Mouse (Mus musculus) urinary bladder, adult 2 months (tissue): ENCODE results near the gene 6430548M08Rik. TPM values are rescaled to one million over a fixed set of nuclear protein-coding genes. Genes with fewer than 3 reads are reported as not detected.

Source experiments
- DNase-seq: peaks from one replicate; pipeline ENCODE4 v3.0.0; 2022; ENCODE audit warnings: low spot score
- polyA plus RNA-seq: library from polyadenylated mRNA; depleted of rRNA; stranded (reverse); fragments of >200 nt; gene quantifications from 2 replicates; pipeline ENCODE4 v1.2.3, GENCODE M21; 2012

6430548M08Rik gene
- polyA plus RNA-seq, 1 experiment = 5.3 TPM

DNA sequence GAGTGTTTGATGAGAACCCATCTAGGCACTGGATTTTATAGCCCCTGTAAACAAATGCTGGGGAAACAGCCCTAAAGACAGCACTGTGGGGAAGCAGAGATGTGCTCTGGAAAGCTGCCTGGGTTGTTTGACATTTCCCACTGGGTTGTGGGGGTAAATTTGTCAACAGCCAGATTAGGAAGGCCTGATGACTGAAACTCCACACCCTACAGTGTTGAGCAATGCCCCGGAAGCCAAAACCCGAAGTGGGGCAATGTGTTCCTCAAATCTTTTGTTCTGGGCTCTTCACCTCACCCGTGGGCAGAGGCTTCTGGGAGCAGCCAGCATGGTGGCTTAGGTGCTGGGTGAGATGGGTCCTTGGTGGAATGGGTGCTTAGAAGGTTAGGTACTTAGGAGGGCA is 4.8 kb upstream of the 6430548M08Rik start:
- DNase-seq = no peak

DNA sequence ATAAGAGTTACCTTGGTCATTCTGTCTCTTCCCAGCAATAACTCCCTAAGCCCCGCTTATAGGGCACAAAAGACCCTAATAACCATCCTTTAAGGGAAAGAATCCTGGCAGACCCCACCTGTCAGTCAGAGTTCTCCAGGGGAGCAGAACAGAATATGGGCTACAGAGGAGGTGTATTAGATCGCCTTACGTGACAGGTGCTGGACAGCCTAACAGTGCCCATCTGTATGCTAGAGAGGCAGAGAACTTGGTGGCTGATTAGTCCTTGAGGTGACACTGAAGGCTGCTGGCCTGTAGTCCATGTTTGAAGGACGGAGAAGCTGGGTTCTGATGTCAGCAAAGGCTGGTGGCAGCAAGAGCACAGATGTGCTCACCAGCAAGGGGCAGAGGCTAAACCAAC is 3.0 kb upstream of the 6430548M08Rik start:
- no peak for DNase-seq

DNA sequence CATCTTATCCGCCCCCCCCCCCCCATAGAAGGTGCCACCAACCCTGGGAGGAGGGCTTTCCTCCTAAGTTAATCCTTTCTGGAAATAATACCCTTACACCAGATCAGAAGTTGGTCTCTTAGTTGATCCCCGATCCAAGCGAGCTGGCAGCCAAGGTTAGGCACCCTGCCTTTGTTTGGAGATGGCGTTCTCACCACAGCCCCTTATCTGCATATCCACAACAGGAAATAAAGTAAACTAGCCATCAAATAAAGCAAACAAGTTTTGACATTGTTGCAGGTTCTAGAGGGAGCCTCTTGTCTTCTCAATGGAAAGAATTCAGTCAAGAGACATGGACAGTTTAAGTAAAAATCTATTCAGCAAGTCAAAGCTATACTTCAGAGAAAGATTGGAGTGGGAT is 2.6 kb upstream of the 6430548M08Rik start:
- DNase-seq = no peak

DNA sequence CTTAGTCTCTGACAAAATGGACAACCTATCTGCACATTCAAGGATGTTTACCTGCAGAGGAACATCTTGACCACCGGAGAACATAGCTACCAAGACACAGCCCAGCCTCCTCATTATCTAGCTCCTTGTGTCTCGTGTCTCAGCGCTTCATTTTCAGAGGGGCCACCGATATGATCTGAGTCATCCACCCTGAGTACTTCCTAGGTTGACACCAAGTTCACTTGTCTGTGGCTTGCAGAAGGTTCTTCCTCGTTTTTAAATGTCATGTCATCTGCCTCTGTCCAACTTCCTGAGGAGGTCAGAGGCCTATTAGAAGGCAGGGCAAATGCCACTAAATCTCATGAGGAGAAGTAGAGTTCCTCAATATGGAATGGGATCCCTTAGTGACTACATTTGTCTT is 1.4 kb upstream of the 6430548M08Rik start:
- DNase-seq = no peak

DNA sequence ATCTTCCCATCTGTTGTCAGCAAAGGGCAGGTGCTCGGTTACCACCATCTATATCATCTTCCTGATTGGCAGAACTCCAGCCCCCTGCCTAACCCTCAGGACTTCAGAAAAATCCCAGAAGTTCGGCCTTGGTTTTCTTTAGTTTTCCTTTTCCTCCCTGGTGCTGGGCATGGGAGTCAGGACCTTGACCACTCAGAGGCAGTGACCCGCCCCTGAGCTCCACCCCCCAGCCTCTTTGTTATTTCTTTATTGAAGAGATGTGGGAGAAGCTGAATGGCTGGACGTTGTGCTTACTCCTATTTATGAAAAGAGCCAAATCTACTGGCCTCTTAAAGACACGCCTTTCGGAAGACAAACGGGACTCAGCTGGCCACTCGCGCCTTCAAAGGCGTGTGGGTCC is 646 bp upstream of the 6430548M08Rik start:
- no peak for DNase-seq

DNA sequence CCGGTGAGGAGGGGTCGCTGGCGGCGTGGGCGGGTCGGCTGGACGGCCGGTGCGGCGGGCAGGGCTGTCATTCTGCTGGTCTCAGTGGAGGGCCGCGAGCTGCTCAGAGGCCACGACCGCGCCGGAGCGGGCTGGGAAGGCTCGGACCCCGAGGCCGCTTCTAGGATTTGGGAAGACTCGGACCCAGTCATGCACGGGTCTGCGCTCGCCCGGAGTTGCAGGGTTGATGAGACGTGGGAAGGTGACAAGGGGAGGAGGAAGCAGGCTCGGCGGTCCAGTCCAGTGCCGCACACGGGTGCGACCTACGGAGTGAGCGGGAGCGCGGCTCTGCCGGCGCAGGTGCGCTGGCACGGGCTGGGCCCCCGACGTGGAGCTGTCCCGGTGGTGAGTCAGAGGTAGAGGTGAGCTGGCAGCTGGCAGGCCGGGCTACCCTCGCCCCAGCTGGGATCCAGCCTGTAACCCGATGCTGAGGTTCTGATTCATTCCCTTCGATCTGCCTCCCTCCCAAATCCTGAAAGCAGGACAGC is 426 bp downstream of the 6430548M08Rik start:
- DNase-seq = peak; percentile 38

DNA sequence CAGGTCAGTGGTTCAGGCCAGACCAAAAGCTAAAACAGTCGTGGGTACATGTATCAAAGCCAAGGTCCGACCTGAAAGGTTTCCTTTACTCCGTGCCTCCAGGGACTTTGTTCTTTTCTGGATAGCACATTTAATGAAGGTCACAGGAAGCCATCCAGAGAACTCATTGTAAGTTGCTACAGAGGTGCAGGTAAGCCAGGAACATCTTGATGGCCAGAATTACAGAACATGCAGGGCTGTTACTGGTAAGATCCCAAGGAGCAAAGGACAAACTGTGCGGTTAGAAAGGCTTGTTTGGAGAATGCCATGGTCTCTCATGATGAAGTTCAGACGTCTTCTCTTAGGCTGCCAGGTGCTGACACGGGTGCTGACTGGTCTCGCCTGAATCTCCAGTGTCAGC is 2.6 kb downstream of the 6430548M08Rik start:
- no peak for DNase-seq

DNA sequence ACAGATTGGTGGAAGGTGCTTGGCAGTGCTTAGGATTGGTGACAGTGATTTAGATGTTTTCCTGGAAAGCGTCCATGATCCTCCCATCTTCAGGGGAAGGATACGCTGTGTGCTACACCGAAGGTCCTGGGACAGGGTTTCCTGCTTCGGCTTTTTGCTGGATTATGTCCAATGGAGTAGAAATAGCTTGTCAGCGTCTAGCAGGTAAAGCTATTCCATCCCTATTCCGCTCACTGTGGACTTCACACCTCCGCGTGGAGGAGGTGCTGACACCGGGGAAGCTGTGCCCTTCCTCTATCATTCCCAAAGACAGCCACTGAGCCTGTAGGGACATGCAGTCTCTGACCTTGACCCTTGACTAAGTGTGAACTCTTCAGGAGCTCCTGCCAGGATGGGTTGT is 4.2 kb downstream of the 6430548M08Rik start:
- DNase-seq = no peak

DNA sequence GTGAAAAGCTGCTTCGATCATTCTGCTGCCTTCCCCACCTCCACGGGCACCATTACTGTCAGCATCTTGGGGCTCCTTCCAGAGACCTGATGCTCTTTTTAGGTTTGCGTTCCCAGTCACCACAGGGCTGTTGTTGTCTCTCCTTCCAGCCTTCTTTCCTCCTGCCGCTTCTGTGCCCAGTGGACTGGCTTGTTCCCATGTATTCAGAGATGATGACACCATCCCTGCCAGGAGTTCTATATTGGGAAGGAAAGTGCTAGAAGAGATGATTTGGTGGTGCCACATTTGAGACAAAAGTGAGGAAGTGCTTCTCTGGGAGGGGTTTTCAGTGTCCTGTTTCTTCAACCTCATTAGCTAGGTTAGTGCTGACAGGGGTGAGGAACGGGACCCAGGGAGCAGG is 4.9 kb downstream of the 6430548M08Rik start:
- DNase-seq = no peak

DNA sequence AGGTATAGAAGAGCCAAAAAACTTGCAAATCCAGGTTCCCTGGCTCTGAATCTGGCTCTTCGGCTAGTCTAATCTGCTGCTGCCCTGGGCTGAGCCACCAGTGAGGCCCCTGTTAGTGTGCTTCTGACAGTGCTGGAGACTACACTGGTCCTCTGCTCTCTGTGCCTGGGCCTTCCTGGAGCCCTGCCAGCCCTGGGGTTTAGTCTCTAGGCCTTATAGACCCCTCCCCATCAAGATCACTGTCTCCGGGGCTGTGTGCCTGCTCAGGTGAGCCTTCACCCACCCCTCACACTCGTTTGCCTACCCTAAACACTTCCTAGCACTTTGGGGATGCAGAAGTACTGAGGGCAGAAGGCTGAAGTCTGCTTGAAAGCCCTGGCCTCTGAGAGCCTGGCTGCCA is 5.5 kb downstream of the 6430548M08Rik start:
- DNase-seq = no peak

DNA sequence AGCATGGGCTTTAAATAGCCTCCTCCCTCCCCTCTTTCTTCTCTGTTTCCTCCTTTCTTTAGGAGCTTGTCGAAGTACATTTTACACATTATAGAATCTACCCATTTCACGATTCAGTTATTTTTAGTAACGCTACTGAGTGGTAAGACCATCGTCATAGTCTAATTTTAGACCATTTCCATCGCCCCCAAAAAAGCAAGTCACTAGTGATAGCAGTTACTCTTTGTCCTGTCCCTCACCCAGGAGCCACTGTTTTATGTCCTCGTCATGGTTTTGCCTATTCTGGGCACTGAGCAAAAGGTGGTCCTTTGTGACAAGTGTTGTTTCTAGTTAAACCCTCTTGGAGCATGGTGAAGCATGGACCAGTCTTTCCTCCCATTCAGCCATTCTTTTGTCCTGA is 6.0 kb downstream of the 6430548M08Rik start:
- no peak for DNase-seq

DNA sequence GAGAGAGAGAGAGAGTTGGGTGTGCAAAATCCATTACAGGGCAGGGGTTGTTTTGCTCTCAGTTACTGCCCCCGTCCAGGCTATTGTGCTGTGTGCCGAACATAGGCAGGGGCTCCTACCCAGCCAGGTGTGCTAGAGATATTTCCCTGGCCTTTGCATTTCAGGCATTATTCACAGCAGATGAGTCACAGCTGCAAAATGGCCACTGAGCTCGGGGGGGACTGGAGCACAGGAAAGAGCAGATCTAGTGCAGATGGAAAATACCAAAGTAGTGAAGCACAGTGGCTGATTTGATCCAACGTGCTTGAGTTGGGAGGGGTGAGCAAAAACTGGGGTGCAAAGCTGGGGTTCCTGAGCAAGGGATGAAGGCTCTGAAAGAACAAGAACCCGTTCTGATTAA is 7.0 kb downstream of the 6430548M08Rik start:
- no peak for DNase-seq

DNA sequence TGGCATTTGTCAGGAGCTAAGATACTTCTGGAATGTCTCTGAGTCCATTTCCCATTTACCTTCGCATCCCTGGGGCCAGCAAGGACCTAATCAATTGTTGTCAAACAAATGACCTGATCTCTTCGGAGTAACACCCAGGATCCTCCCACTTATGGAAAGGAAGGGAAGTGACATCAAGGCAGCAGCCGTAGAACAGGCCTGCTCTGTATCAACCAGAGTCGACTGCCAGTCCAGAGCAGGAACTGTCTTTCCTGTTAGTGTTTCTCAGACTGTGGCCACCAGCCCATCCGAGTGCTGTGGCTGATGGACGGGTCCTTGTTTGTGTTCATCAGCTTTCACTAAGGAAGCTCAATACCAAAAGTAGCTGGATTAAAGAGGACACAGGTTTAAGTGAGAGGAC is 10.3 kb downstream of the 6430548M08Rik start:
- no peak for DNase-seq

DNA sequence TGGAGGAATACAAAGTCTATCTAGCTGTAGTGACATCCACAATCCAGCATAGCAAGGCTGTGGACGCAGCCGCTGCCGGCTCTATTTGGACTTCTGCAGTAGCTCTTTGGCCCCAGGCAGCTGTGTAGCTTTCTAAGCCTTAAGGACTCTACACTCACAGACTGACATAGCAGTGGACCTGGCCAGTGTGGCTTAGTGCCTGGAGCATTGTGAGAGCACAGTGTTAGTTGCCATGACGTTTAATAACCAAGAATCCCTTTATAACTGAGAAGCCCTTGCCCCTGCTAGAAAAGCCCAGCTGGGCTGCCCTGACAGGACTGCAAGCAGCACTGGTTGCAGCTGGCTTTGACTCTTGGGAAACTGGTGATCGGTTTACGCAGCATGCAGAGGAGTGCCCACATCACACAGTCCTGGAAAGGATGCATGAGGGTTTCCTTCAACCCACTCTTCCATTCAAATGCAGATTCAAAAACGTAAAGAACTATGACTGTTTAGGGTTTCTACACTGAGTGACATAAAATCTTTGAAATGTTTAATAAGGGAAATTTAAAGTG is 11.0 kb downstream of the 6430548M08Rik start:
- no peak for DNase-seq

DNA sequence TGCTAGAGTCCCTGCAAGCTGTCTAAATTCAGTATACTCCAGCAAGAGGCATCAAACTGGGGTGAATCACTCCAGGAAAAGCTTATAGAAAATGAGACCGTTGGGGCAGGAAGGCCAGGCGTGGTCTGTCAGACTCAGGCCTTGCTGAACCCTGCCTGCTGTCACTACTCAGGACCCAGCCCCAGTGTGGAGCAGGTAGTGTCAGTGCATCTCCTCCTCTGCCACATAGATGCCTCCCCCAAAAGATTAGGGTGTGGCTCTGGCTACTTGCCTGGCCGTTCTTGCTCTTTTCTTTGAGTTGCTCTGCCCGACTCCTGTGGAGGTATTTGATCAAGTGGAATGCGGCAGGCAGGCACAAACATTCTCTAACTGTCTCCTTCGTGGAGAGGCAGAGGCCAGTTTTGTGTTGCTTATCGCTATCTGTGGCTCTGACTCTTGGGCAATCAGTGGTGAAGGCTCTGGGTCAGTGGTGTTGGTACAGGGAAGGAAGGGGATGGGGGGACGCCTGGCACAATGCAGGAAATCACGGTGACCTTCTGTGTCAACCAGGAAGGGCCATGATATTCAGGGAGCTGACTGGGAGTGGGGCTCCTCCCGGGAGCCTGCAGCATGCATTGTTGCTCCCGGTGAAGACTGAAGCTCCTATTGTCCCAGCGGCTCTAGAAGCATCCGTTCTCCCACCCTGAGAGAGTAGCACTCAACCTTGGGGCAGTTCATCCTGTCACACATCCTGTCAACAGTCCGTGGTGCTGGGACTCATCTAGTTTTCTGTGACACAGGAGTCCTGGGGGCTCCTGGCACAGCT is 12.6 kb downstream of the 6430548M08Rik start:
- DNase-seq = no peak

DNA sequence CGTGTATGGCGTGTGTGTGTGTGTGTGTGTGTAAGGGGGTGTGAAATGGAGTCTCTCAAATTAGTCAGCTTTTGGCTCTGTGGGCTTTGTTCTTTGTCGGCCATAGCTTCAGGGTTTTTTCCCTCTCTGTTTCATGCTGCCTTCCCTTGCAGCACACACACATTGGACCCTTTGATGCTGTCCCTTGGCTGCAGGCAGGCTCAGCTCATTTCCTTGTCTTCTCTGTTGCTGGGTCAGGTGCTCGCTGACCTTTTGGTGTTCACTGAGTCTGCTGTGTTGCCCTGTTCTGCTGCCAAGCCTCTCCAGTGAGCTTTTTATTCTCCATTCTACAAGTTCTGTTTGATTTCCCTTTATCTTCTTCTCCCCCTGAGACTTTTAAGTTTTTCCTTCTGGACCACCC is 15.6 kb downstream of the 6430548M08Rik start:
- DNase-seq = no peak

DNA sequence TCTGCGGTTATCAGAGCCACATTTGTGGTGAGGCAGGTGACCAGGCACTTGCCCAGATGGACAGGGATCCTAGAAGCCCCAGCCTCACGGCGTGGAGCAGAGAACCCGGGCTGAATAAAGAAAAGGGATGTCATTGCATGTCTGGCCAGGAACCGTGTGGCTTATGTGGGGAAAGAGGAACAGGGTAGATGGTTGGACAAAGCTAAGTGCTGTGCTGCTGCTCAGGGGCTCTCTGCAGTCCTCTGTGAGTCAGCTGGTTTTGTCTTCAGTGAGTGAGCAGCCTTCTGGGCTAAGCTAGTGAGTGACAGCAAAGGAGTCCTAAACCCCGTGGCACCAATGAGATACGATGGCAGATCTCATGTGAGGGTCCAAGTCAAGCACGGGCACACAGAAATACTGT is 17.2 kb downstream of the 6430548M08Rik start:
- no peak for DNase-seq

DNA sequence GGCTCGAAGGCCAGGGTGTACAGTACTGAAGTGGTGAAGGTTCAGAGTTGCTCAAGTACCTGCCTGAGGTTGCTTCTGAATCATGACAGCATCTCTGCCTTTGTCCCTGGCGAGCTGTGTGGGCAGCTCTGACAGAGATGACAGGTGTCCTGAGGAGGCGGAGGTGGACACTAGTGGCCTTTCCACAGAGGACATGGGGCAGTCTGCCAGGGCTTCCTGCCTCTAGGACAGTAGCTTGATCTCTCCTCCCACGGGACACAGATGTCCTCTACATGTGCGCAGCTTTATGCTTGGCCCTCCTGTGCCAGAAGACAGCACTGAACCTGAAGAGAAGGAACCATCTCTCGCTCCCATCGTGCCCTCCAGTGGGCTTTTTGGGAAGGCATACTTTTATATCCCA is 19.2 kb downstream of the 6430548M08Rik start:
- no peak for DNase-seq

DNA sequence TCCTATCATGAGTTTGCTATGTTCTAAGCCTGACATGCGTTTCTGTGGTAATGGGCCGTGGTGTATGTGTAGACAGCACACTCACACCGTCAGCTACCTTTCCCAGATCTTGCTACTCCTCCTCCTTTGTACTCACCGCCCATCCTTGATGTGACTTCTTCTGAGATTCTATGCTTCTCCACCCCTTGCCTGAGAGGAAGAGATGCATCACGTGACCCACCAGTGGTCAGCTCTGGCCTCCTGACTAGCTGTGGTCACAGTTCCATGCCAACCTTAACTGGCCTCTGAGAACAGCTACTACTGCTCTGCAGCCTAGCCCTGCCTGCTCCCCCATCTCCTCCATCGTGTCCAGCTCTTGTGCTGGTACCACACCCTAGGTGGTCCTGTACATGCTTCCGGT is 21.7 kb downstream of the 6430548M08Rik start:
- DNase-seq = no peak

DNA sequence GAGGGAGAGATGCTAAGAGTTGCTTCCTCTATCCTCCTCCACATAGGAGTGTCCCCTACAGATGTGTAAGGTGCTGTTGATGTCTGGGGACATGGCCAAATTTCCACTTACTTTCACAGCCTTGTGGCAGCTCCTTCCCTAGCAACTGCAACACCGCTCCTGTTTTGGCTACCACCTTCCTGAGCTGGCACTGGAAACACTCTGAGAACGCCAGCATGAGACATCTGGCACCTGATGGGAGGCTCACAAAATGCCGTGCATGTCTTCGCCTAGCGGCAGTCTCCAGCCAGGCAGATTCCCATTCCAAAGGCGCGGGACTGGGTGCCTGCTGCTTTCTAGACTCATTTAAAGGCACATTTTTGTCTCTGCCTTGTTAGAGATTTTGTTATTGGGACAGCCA is 22.7 kb downstream of the 6430548M08Rik start:
- DNase-seq = no peak

DNA sequence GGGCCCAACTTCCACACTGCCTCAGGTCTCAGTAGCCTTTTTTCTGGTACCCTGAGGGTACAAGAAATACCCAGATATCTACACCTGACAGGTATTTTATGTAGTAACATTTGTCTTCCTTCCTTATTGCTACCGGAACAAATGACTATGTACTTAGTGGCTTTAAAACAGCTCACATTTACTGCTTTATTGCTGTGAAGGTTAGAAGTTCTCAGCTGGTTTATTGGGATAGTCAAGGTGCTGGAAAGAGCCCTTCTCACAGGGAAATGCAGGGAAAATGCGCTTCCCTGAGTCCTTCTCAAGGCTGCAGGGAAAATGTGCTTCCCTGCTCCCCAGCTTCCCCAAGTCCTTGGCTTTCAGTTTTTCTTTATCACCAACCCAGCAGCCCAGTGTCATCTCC is 25.0 kb downstream of the 6430548M08Rik start:
- DNase-seq = no peak

DNA sequence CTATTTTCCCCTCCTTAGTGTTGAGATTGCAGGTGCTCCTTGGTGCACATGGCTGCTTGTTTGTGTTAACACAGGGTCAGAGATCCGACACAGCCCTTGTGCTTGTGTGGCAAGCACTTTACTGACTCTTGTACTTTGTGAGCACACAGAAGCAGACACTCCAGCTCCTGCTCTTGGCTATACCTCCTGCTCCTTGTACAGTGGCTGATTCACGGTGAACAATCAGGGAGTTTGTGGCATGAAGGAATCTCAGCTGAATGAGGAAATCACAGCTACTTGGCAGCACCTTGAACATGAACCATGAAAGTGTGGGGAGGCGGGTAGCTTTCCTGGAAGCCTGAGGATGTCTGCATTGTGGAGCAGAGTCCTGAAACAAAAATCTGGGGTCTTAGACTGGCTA is 26.8 kb downstream of the 6430548M08Rik start:
- DNase-seq = no peak

DNA sequence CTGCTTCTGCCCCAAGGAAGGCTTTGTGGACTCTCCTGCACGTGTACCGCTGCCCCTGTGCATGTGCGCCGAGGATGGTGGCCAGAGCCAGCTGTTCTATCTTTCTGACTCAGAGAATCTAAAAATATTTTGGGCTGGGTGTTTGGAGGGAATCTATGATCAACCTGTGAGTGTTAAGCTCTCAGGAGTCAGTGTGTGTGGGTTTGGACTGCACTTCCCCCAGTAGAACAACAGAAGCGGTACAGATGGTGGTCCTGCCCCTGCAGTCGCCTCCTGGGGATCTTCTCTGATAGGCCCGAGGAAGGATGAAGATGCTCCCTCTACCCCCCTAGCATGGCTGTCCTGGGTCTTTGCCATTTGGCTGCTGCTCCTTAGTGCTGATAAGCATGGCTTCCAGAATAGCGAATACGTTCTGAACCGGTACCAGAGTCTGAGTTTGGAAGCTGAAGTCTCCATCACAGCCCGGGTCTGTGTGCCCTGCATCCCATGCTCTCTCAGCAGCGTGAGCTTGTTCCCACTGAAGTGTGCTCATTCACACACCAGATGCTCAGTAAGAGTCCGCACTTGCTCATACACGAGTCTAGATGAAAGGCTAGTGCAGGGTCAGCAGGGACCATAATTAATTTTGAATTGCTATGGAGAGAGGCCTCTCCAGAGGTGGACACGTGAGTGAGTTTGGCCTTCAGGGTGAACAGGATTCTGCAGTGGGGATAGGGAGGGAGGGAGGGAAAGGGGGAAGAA is 30.1 kb downstream of the 6430548M08Rik start:
- no peak for DNase-seq
